Mouse (Mus musculus): ENCODE data around the gene Polr1b.

GRCm38 (mm10) chr2:129133006-129133805 is 32.4 kb downstream of the Polr1b start:
- TF ChIP-seq CTCF (IDR thresholded peaks at IDR 0.05; ENCODE audit: low read depth, low read length): no peak
- TF ChIP-seq POLR2A (IDR thresholded peaks at IDR 0.05; ENCODE audit: extremely low read depth, insufficient read depth, low read length): no peak
